Mouse (Mus musculus) olfactory bulb, adult 2 months (tissue): Measurements from ENCODE around the gene Actn4. TPM values are rescaled to one million over a fixed set of nuclear protein-coding genes. Genes with fewer than 3 reads are reported as not detected.
"Not testable (repeated sequence)": the region's sequence is repeated elsewhere in the genome, so short reads cannot be mapped to it uniquely, and the experiment has no call there.

ENCODE experiments used
- H3K27ac ChIP-seq: fragments of 200-500 bp; 2 replicates; pipeline ENCODE4 v1.5.1; 2012; ENCODE audit warnings: low read depth, low read length; ENCODE audit not compliant: insufficient read depth
- H3K4me1 ChIP-seq: fragments of 200-500 bp; 2 replicates; pipeline ENCODE4 v1.6.1; 2012; ENCODE audit warnings: low read length; ENCODE audit not compliant: control insufficient read depth, insufficient read depth
- H3K4me3 ChIP-seq: fragments of 200-500 bp; 2 replicates; pipeline ENCODE4 v1.5.1; 2012; ENCODE audit warnings: mild to moderate bottlenecking, low read depth, low read length, moderate library complexity; ENCODE audit not compliant: insufficient read depth
- CTCF ChIP-seq: fragments of 200-500 bp; IDR thresholded peaks from 2 replicates; pipeline ENCODE4 v1.5.1; 2012; ENCODE audit warnings: low read depth, mild to moderate bottlenecking, low read length, moderate library complexity; ENCODE audit not compliant: insufficient read depth
- POLR2A ChIP-seq: fragments of 200-500 bp; IDR thresholded peaks from 2 replicates; pipeline ENCODE4 v1.6.1; 2012; ENCODE audit warnings: mild to moderate bottlenecking, low read depth, low read length, moderate library complexity; ENCODE audit not compliant: insufficient read depth
- WGBS: fragments of 180-500 bp; shearing (Covaris S2); methylation state at CpG from one replicate; pipeline ENCODE4 v1.1.7; 2018; 5-methylcytosine and 5-hydroxymethylcytosine counted together
- polyA plus RNA-seq: library from polyadenylated mRNA; stranded (reverse); fragments of >200 nt; gene quantifications from 2 replicates; pipeline ENCODE4 v1.2.4, GENCODE M21; 2012; ENCODE audit warnings: low replicate concordance; ENCODE audit not compliant: missing spikeins, insufficient read depth, insufficient read length

Actn4 gene
- polyA plus RNA-seq, 1 experiment = 498 TPM

DNA sequence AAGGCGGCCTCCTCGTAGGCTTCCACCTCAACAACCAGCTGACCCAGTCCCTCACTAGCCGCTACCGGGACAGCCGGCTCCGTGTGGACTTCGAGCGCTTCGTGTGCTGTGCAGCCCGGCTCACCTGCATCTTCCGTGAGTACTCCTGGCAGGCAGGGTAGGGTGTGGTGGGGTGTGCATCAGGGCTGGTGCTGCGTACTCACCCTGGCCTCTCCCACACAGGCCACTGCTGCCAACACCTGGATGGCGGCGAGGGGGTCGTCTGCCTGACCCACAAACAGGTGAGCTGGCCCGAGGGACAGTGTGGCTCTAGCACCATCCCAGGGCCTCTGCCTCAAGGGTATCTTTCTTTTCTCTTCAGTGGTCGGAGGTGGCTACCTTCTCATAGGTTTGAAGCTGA is 69.5 kb downstream of the Actn4 start:
- Histone ChIP-seq H3K27ac (no peak overlapping the region), H3K4me3 (no peak overlapping the region), H3K4me1 (peaks cover 17% of the 10 kb centered on the region)
- TF ChIP-seq CTCF = no peak
- no peak for TF ChIP-seq POLR2A
- 94% methylated on average over 17 of the region's 17 CpGs for whole genome bisulfite sequencing

- 3% methylated on average over 27 of the region's 27 CpGs for WGBS
- TF ChIP-seq CTCF (no peak), POLR2A (no peak)
- peaks cover 10% of the 10 kb centered on the region for H3K4me1 ChIP-seq
Measured at GRCm38 (mm10) chr7:28888701-28889161, 73.4 kb downstream of the Actn4 start.

GRCm38 (mm10) chr7:28886486-28886885 is 75.7 kb downstream of the Actn4 start:
- TF ChIP-seq CTCF = no peak
- TF ChIP-seq POLR2A = no peak
- Histone ChIP-seq H3K4me3 (no peak overlapping the region), H3K4me1 (peaks cover 10% of the 10 kb centered on the region), H3K27ac (no peak overlapping the region)
- 31% methylated on average over 14 of the region's 14 CpGs for WGBS

More at GRCm38 (mm10) chr7:28888701-28889161, 73.4 kb downstream of the Actn4 start:
- Histone ChIP-seq H3K4me3 (peak overlapping the region; percentile 27), H3K27ac (no peak overlapping the region)

GRCm38 (mm10) chr7:28883704-28884103 is 78.4 kb downstream of the Actn4 start:
- WGBS = 93% methylated on average over 4 of the region's 4 CpGs
- H3K4me1 ChIP-seq, H3K27ac ChIP-seq, H3K4me3 ChIP-seq: not testable (repeated sequence)

- 74% methylated on average over 11 of the region's 11 CpGs for WGBS
- Histone ChIP-seq H3K27ac (no peak overlapping the region), H3K4me1 (no peaks in the 10 kb centered on the region), H3K4me3 (no peak overlapping the region)
- TF ChIP-seq CTCF = no peak
- TF ChIP-seq POLR2A = no peak
Measured at GRCm38 (mm10) chr7:28883039-28883438, 79.1 kb downstream of the Actn4 start.

DNA sequence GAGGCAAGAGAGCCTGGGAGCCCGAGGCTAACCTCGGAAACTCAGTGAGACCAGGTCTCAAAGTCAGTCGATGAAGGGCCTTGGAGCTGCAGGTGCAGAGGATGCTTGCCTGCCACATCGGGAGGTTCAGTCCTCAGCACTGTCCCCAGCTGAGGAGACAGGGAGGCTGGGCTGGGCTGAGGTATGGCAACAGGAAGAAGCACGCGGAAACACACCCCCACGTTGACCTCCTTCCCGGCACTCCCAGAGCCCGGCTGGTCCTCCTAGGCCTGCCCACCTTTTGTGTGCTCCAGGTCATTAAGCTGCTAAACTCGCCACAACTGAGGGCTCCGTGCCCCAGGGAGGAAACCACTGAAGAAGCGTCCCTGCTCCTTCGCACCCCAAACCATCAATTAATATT is 80.9 kb downstream of the Actn4 start, which contains the start of gene Capn12:
Gene Capn12 (plus strand): TSS at position 224 of the 400 bp plus-strand sequence.
- TF ChIP-seq CTCF (no peak), POLR2A (no peak)
- Histone ChIP-seq H3K27ac (no peak within 1 kb of the TSS), H3K4me3 (no peak within 1 kb of the TSS), H3K4me1 (no peaks in the 10 kb centered on the region)
- 53% methylated on average over 13 of the region's 13 CpGs for WGBS

DNA sequence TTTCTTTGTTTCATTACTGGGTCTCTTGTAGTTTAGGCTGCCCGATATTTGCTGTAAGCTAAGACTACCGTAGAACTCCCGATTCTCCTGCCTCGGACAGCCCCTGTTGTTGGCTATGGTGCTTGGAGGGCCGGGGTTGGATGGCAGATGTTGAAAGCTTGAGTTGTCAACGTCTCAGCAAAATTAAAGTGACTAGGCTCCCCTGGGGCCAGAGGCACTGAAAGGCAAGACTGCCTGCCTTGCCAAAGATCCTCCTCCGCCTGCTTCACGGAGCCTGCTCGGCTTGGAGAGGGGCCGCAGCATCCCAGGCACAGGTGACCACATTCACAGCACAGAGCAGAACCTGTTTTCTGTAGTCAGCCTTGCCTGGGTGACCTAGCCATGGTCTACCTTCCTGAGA is 81.6 kb downstream of the Actn4 start:
- Histone ChIP-seq H3K4me3 (no peak overlapping the region), H3K27ac (no peak overlapping the region), H3K4me1 (no peaks in the 10 kb centered on the region)
- no peak for TF ChIP-seq POLR2A
- no peak for TF ChIP-seq CTCF
- WGBS = 78% methylated on average over 10 of the region's 10 CpGs

- Histone ChIP-seq H3K27ac (no peak overlapping the region), H3K4me1 (no peaks in the 10 kb centered on the region), H3K4me3 (no peak overlapping the region)
- WGBS = 86% methylated on average over 7 of the region's 7 CpGs
- TF ChIP-seq POLR2A (no peak), CTCF (no peak)
Measured at GRCm38 (mm10) chr7:28879606-28880005, 82.5 kb downstream of the Actn4 start.

GRCm38 (mm10) chr7:28877856-28878255 is 84.3 kb downstream of the Actn4 start:
- TF ChIP-seq CTCF = no peak
- no peak for TF ChIP-seq POLR2A
- WGBS = 89% methylated on average over 4 of the region's 4 CpGs
- H3K4me3 ChIP-seq = no peak overlapping the region
- no peaks in the 10 kb centered on the region for H3K4me1 ChIP-seq
- H3K27ac ChIP-seq = no peak overlapping the region

GRCm38 (mm10) chr7:28877155-28877554 is 85.0 kb downstream of the Actn4 start:
- Histone ChIP-seq H3K4me1 (no peaks in the 10 kb centered on the region), H3K27ac (no peak overlapping the region), H3K4me3 (no peak overlapping the region)
- no peak for TF ChIP-seq POLR2A
- WGBS = 91% methylated on average over 7 of the region's 7 CpGs

DNA sequence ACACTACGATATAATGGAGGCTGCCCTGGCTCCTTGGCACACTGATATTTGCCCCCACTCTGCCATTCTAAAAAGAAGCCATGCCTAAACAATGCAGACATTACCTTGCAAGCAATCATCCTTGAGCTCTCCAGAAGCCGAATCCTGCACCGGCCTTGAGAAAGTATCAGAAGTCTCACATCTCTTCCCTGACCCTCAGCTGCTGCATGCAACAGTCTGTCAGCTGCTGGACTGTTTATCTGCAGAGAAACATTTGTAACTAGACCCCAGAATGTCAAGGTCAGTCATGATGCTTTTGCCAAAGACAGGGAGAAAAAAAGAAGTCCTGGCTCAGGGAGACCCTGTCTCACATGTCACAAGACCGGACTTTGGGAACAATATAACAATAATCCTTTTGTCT is 86.0 kb downstream of the Actn4 start:
- 84% methylated on average over 4 of the region's 4 CpGs for WGBS
- TF ChIP-seq CTCF (no peak), POLR2A (no peak)
- no peak overlapping the region for H3K4me3 ChIP-seq
- no peak overlapping the region for H3K27ac ChIP-seq
- no peaks in the 10 kb centered on the region for H3K4me1 ChIP-seq
